Mouse (Mus musculus): ENCODE measurements at regions not wholly inside any gene's neighbourhood (a gene's known extent, or its start where the extent isn't known, plus 50 kb on each side); places are given as distances from the start of the nearest gene placed in this dataset.
A peak's percentile ranks its signal among the peaks of the same experiment; 100 is the strongest.

DNA sequence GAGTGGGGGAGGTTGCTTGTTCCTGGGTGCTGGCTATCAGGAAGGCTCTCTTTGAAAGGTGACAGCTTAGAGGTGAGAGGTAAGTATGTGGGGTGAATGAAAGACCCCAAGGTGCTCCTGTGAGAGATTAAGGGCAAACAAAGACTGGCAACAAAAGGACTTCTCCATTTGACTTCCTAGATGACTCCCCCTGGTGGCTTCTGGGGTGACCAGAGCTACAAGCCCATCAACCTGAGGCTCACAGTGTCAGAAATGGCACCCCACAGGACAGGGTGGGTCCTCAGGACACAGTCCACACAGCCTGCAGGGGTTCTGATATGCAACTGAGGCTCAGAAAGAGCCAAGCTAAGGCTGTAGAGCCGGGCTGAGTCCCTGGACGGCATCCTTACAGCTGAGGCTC is 81.2 kb upstream of the Runx3 start:
- DNase-seq (ENCODE audit: low spot score) (no peak), ATAC-seq (ENCODE audit: insufficient read depth, low read depth) (no peak)
- Histone ChIP-seq H3K9me3 (replicated peaks; ENCODE audit: control insufficient read depth, low read length) (peaks cover 5% of the 10 kb centered on the region; the same call in 1 of the 2 replicates), H3K27me3 (ENCODE audit: control insufficient read depth, insufficient read depth, low read length) (no peaks in the 10 kb centered on the region), H3K4me2 (ENCODE audit: low read depth, low read length) (no peak overlapping the region), H3K36me3 (replicated peaks; ENCODE audit: control insufficient read depth, insufficient read depth, low read length) (no peaks in the 10 kb centered on the region), H3K4me1 (ENCODE audit: control insufficient read depth, insufficient read depth) (no peaks in the 10 kb centered on the region), H3K4me3 (ENCODE audit: low read depth, low read length) (no peak overlapping the region), H3K27ac (ENCODE audit: low read depth) (no peak overlapping the region), H3K9ac (replicated peaks; ENCODE audit: low read depth, low read length) (no peak overlapping the region)
- TF ChIP-seq CTCF (IDR thresholded peaks at IDR 0.05; ENCODE audit: low read depth), result no peak
- no peak for TF ChIP-seq EP300 (IDR thresholded peaks at IDR 0.05; ENCODE audit: low read depth)
- WGBS, result 86% methylated on average over 2 of the region's 2 CpGs

DNA sequence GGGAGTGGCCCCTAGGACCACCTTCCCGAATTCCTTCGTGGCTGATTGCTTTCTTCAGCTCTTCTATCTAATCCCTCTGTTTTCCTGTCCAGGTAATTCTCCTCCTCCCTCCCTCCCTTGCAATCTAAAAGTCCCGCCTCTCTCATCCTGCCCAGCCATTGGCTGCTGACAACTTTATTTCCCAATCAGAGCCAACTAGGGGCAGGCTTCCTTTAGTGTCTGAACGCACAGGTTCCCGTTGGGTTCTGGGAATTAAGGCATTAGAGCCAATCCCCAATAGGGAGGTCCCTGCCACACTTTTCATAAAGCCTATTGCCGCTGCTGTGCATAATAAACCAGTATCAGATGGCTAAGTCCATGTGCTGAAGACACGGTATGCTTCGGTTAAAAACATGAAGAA is 78.5 kb upstream of the Runx3 start:
- H3K9me3 ChIP-seq (replicated peaks; ENCODE audit: control insufficient read depth, low read length), result no peaks in the 10 kb centered on the region
- no peaks in the 10 kb centered on the region for H3K36me3 ChIP-seq (replicated peaks; ENCODE audit: control insufficient read depth, insufficient read depth, low read length)
- no peaks in the 10 kb centered on the region for H3K4me1 ChIP-seq (ENCODE audit: control insufficient read depth, insufficient read depth)
- ATAC-seq (ENCODE audit: insufficient read depth, low read depth) (no peak), DNase-seq (ENCODE audit: low spot score) (no peak)
- H3K4me3 ChIP-seq (ENCODE audit: low read depth, low read length), result no peak overlapping the region
- no peak overlapping the region for H3K27ac ChIP-seq (ENCODE audit: low read depth)
- WGBS, result 46% methylated on average over 8 of the region's 8 CpGs
- no peak overlapping the region for H3K9ac ChIP-seq (replicated peaks; ENCODE audit: low read depth, low read length)
- no peak overlapping the region for H3K4me2 ChIP-seq (ENCODE audit: low read depth, low read length)
- no peak for TF ChIP-seq CTCF (IDR thresholded peaks at IDR 0.05; ENCODE audit: low read depth)
- TF ChIP-seq EP300 (IDR thresholded peaks at IDR 0.05; ENCODE audit: low read depth), result no peak
- H3K27me3 ChIP-seq (ENCODE audit: control insufficient read depth, insufficient read depth, low read length), result no peaks in the 10 kb centered on the region

DNA sequence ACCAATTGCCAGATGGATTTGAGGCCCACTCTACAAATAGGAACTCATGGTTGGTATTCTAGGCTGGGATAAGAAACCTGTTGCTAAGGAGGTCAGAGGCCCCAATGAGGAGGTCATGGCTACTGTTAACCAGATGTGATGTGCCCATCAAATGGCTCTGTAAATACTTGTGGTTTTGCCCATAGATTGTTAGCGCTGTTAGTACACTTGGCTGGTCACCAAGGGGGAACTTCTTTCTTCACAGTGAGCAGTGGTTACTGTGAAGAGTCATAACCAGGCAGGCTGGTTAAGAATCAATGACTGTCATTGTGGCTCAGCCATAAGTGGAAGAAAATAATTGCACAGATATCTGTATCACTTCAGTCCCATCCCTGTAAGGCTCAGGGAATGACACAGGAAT is 78.0 kb upstream of the Runx3 start:
- no peak overlapping the region for H3K27ac ChIP-seq (ENCODE audit: low read depth)
- WGBS, result 83% methylated on average over 1 of the region's 1 CpGs
- H3K4me3 ChIP-seq (ENCODE audit: low read depth, low read length), result no peak overlapping the region
- H3K9ac ChIP-seq (replicated peaks; ENCODE audit: low read depth, low read length), result no peak overlapping the region
- no peak overlapping the region for H3K4me2 ChIP-seq (ENCODE audit: low read depth, low read length)
- ATAC-seq (ENCODE audit: insufficient read depth, low read depth) (no peak), DNase-seq (ENCODE audit: low spot score) (no peak)
- H3K9me3 ChIP-seq (replicated peaks; ENCODE audit: control insufficient read depth, low read length), result no peaks in the 10 kb centered on the region
- no peak for TF ChIP-seq EP300 (IDR thresholded peaks at IDR 0.05; ENCODE audit: low read depth)
- TF ChIP-seq CTCF (IDR thresholded peaks at IDR 0.05; ENCODE audit: low read depth), result no peak
- H3K4me1 ChIP-seq (ENCODE audit: control insufficient read depth, insufficient read depth), result no peaks in the 10 kb centered on the region
- no peaks in the 10 kb centered on the region for H3K36me3 ChIP-seq (replicated peaks; ENCODE audit: control insufficient read depth, insufficient read depth, low read length)
- H3K27me3 ChIP-seq (ENCODE audit: control insufficient read depth, insufficient read depth, low read length), result no peaks in the 10 kb centered on the region

GRCm38 (mm10) chr4:135045054-135045453 is 75.4 kb upstream of the Runx3 start:
- Histone ChIP-seq H3K36me3 (replicated peaks; ENCODE audit: control insufficient read depth, insufficient read depth, low read length) (no peaks in the 10 kb centered on the region), H3K9me3 (replicated peaks; ENCODE audit: control insufficient read depth, low read length) (no peaks in the 10 kb centered on the region), H3K27me3 (ENCODE audit: control insufficient read depth, insufficient read depth, low read length) (no peaks in the 10 kb centered on the region), H3K4me2 (ENCODE audit: low read depth, low read length) (0 out of 2 replicates have a peak overlapping the region, but pooled peaks have one; percentile 6), H3K9ac (replicated peaks; ENCODE audit: low read depth, low read length) (no peak overlapping the region), H3K27ac (ENCODE audit: low read depth) (no peak overlapping the region), H3K4me1 (ENCODE audit: control insufficient read depth, insufficient read depth) (no peaks in the 10 kb centered on the region), H3K4me3 (ENCODE audit: low read depth, low read length) (no peak overlapping the region)
- TF ChIP-seq CTCF (IDR thresholded peaks at IDR 0.05; ENCODE audit: low read depth), result no peak
- no peak for TF ChIP-seq EP300 (IDR thresholded peaks at IDR 0.05; ENCODE audit: low read depth)
- ATAC-seq (ENCODE audit: insufficient read depth, low read depth), result no peak
- WGBS, result 41% methylated on average over 16 of the region's 16 CpGs
- no peak for DNase-seq (ENCODE audit: low spot score)

- no peaks in the 10 kb centered on the region for H3K36me3 ChIP-seq (replicated peaks; ENCODE audit: control insufficient read depth, insufficient read depth, low read length)
Measured at GRCm38 (mm10) chr4:135046619-135047018, 73.8 kb upstream of the Runx3 start.

GRCm38 (mm10) chr4:135047251-135047650 is 73.2 kb upstream of the Runx3 start:
- Histone ChIP-seq H3K27ac (ENCODE audit: low read depth) (no peak overlapping the region), H3K36me3 (replicated peaks; ENCODE audit: control insufficient read depth, insufficient read depth, low read length) (no peaks in the 10 kb centered on the region), H3K4me1 (ENCODE audit: control insufficient read depth, insufficient read depth) (no peaks in the 10 kb centered on the region), H3K4me2 (ENCODE audit: low read depth, low read length) (no peak overlapping the region), H3K9ac (replicated peaks; ENCODE audit: low read depth, low read length) (no peak overlapping the region), H3K4me3 (ENCODE audit: low read depth, low read length) (no peak overlapping the region), H3K9me3 (replicated peaks; ENCODE audit: control insufficient read depth, low read length) (no peaks in the 10 kb centered on the region), H3K27me3 (ENCODE audit: control insufficient read depth, insufficient read depth, low read length) (no peaks in the 10 kb centered on the region)
- ATAC-seq (ENCODE audit: insufficient read depth, low read depth) (peak; percentile 63; the same call in 1 of the 2 replicates), DNase-seq (ENCODE audit: low spot score) (peak; percentile 30)
- 37% methylated on average over 6 of the region's 6 CpGs for WGBS
- TF ChIP-seq CTCF (IDR thresholded peaks at IDR 0.05; ENCODE audit: low read depth) (no peak), EP300 (IDR thresholded peaks at IDR 0.05; ENCODE audit: low read depth) (no peak)

More at GRCm38 (mm10) chr4:135046619-135047018, 73.8 kb upstream of the Runx3 start:
- Histone ChIP-seq H3K27ac (ENCODE audit: low read depth) (no peak overlapping the region), H3K4me2 (ENCODE audit: low read depth, low read length) (no peak overlapping the region), H3K9me3 (replicated peaks; ENCODE audit: control insufficient read depth, low read length) (no peaks in the 10 kb centered on the region), H3K27me3 (ENCODE audit: control insufficient read depth, insufficient read depth, low read length) (no peaks in the 10 kb centered on the region), H3K4me1 (ENCODE audit: control insufficient read depth, insufficient read depth) (no peaks in the 10 kb centered on the region), H3K4me3 (ENCODE audit: low read depth, low read length) (no peak overlapping the region), H3K9ac (replicated peaks; ENCODE audit: low read depth, low read length) (no peak overlapping the region)
- TF ChIP-seq EP300 (IDR thresholded peaks at IDR 0.05; ENCODE audit: low read depth) (no peak), CTCF (IDR thresholded peaks at IDR 0.05; ENCODE audit: low read depth) (no peak)
- DNase-seq (ENCODE audit: low spot score) (no peak), ATAC-seq (ENCODE audit: insufficient read depth, low read depth) (no peak)
- WGBS, result 73% methylated on average over 7 of the region's 7 CpGs

Data from heart, postnatal 0 days (tissue).